Mouse (Mus musculus) midbrain, embryonic 14.5 days (tissue): ENCODE data around the gene Orc5. TPM values are rescaled to one million over a fixed set of nuclear protein-coding genes. Genes with fewer than 3 reads are reported as not detected.

ENCODE experiments used
- ATAC-seq: fragments of 200-750 bp; cut with Nextera tagmentation; 2 replicates; pipeline ENCODE4 v1.8.0; 2017; ENCODE audit warnings: moderate number of reproducible peaks, moderate library complexity; ENCODE audit not compliant: low FRiP score, low TSS enrichment
- DNase-seq: peaks from one replicate; pipeline ENCODE4 v3.0.0-alpha.2; 2015
- H3K27ac ChIP-seq: fragments of 300-500 bp; sonication (generic); replicated peaks from 2 replicates; pipeline ENCODE4 v1.5.1; 2014; ENCODE audit warnings: mild to moderate bottlenecking, low read depth, low read length, moderate library complexity
- H3K27me3 ChIP-seq: fragments of 300-500 bp; sonication (generic); 2 replicates; pipeline ENCODE4 v1.6.1; 2014; ENCODE audit warnings: low read length, control low read depth, mixed read lengths; ENCODE audit not compliant: control insufficient read depth, insufficient read depth
- H3K36me3 ChIP-seq: fragments of 300-500 bp; sonication (generic); 2 replicates; pipeline ENCODE4 v1.6.1; 2014; ENCODE audit warnings: low read length, control low read depth; ENCODE audit not compliant: control insufficient read depth, insufficient read depth
- H3K4me1 ChIP-seq: fragments of 300-500 bp; sonication (generic); 2 replicates; pipeline ENCODE4 v1.6.1; 2014; ENCODE audit warnings: mild to moderate bottlenecking, antibody characterized with exemption, low read length, control low read depth; ENCODE audit not compliant: control insufficient read depth, insufficient read depth
- H3K4me2 ChIP-seq: fragments of 300-500 bp; sonication (generic); 2 replicates; pipeline ENCODE4 v1.6.1; 2014; ENCODE audit warnings: mild to moderate bottlenecking, low read length, moderate library complexity
- H3K4me3 ChIP-seq: fragments of 300-500 bp; sonication (generic); replicated peaks from 2 replicates; pipeline ENCODE4 v1.5.1; 2014; ENCODE audit warnings: low read depth, low read length
- H3K9ac ChIP-seq: fragments of 300-500 bp; sonication (generic); replicated peaks from 2 replicates; pipeline ENCODE4 v1.6.1; 2014; ENCODE audit warnings: mild to moderate bottlenecking, low read length, moderate library complexity
- H3K9me3 ChIP-seq: fragments of 300-500 bp; sonication (generic); 2 replicates; pipeline ENCODE4 v1.6.1; 2016; ENCODE audit warnings: low read length, control low read depth, mixed read lengths; ENCODE audit not compliant: control insufficient read depth
- WGBS: fragments of 180-500 bp; shearing (Covaris S2); extraction: QIAGEN DNeasy Blood & Tissue Kit; methylation state at CpG from one replicate; pipeline ENCODE4 v1.1.7; 2014; 5-methylcytosine and 5-hydroxymethylcytosine counted together
- polyA plus RNA-seq: library from polyadenylated mRNA; unstranded; fragments of >200 nt; fragmentation: Nextera tagmentation; extraction: Ambion mirVana; gene quantifications from 2 replicates; pipeline ENCODE4 v1.2.1, GENCODE M21; 2014

Gene Orc5
- polyA plus RNA-seq, 1 experiment from 2014 or later: 41.6 TPM

DNA sequence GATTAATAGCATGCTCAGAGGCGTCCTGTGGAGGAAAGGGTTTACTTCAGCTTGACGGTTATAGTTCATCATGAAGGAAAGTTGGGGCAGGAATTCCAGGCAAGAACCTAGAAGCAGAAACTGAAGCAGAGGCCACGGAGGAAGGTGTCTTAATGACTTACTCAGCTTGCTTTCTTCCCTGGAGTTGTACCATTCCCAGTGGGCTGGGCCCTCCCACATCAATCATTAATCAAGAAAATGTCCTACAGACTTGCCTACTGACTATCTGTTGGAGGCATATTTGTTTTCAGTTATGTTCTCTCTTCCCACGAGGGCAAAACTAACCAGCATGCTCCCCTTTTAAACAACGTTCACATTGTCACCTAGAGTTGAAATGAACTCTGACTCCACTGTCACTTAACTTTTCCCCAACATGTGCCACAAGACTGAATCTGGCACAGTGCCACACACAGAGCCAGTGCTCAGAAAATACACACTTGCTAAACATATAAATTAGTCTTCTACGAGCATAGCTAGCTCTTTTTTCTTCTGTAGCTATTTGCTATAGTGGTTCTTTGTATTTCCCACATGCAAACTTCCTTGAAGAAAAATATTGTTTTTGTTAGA is 1.6 kb downstream of the Orc5 start:
- Histone ChIP-seq H3K36me3 (peaks cover 28% of the 10 kb centered on the region), H3K27me3 (no peaks in the 10 kb centered on the region), H3K9me3 (no peaks in the 10 kb centered on the region), H3K4me3 (no peak overlapping the region; the same call in 1 of the 2 replicates), H3K9ac (no peak overlapping the region), H3K4me2 (no peak overlapping the region; the same call in 1 of the 2 replicates), H3K27ac (no peak overlapping the region), H3K4me1 (peaks cover 4% of the 10 kb centered on the region; the same call in 1 of the 2 replicates)
- no peak for ATAC-seq
- 88% methylated on average over 6 of the region's 6 CpGs for WGBS
- no peak for DNase-seq

DNA sequence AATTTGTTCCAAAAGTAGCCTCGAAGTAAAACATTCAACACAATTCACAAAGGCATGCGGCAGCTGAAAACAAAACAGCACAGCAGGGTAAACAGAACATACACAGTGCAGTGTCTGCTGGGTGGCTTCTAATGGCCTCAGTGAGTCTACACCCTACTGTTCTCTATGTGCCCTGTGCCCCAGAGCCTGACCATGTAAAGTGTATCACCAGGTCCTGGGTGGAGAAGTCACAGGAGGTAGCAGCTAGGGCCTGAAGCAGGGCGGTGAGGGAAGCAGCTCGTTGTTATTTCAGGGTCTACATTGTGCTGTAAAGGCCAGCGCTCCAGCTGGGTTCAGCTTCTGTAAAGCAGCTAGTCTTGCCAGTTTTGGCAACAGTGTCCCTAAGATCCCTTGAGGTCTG is 3.7 kb downstream of the Orc5 start:
- H3K27ac ChIP-seq: no peak overlapping the region
- peaks cover 39% of the 10 kb centered on the region for H3K36me3 ChIP-seq
- H3K4me2 ChIP-seq: no peak overlapping the region
- ATAC-seq: no peak
- H3K9ac ChIP-seq: no peak overlapping the region
- no peak overlapping the region for H3K4me3 ChIP-seq
- H3K4me1 ChIP-seq: peaks cover 4% of the 10 kb centered on the region; the same call in 1 of the 2 replicates
- H3K27me3 ChIP-seq: no peaks in the 10 kb centered on the region
- no peaks in the 10 kb centered on the region for H3K9me3 ChIP-seq
- 96% methylated on average over 5 of the region's 5 CpGs for WGBS
- DNase-seq: no peak

GRCm38 (mm10) chr5:22545305-22545704 is 4.9 kb downstream of the Orc5 start:
- no peak overlapping the region for H3K4me3 ChIP-seq
- H3K4me1 ChIP-seq: peaks cover 4% of the 10 kb centered on the region; the same call in 1 of the 2 replicates
- DNase-seq (no peak), ATAC-seq (no peak)
- H3K4me2 ChIP-seq: no peak overlapping the region
- peaks cover 42% of the 10 kb centered on the region for H3K36me3 ChIP-seq
- H3K27me3 ChIP-seq: no peaks in the 10 kb centered on the region
- H3K9ac ChIP-seq: no peak overlapping the region
- no peak overlapping the region for H3K27ac ChIP-seq
- H3K9me3 ChIP-seq: no peaks in the 10 kb centered on the region

DNA sequence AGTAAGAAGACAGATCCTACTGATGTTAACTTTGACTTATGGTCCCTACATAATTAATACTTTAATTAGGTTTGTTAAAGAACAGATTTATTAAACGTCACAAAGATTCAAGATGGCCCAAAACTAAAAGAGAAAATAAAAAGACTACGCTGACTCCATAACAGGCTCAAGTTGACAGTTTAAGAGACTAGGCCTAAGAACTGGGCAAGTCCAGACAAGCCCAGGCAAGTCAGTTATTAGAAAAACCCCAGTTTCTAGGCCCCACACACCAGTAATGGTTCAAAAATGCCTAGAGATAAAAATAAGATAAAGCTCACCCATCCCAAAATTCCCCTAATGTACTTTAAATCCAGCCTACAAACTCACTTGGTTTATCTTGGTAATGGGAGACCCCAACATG is 7.6 kb downstream of the Orc5 start:
- no peaks in the 10 kb centered on the region for H3K27me3 ChIP-seq
- DNase-seq (no peak), ATAC-seq (no peak)
- H3K4me3 ChIP-seq: no peak overlapping the region
- H3K27ac ChIP-seq: no peak overlapping the region
- H3K9ac ChIP-seq: no peak overlapping the region
- H3K4me2 ChIP-seq: no peak overlapping the region
- H3K36me3 ChIP-seq: peaks cover 46% of the 10 kb centered on the region
- no peaks in the 10 kb centered on the region for H3K4me1 ChIP-seq
- no peaks in the 10 kb centered on the region for H3K9me3 ChIP-seq
- 99% methylated on average over 2 of the region's 2 CpGs for WGBS

DNA sequence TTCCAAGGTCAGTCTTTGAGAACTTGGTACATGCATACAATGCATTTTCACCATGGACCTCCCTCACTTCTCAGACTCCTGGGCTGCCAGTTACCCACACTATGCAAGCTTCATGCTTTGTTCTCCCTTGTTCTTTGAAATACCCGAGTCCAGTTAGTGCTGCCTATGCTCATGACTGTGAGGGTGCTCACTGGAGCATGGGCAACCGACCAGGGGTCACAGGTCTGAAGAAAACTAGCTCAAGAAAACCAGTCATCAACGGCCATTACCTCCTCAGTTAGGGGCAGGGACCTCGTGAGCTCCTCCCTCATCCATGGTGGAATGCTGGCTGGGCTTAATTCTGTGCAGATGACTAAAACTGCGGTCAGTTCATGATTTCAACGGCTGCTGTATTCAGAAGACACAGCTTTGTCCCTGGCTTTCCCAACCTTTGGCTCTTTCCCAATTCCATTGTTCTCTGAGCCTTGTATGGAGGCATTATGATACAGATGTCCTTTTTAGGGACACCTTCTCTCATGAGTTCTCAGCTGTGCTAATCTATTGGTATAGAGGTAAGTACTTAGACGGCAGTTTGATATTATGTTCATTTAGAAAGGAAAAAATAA is 11.1 kb downstream of the Orc5 start:
- Histone ChIP-seq H3K4me3 (no peak overlapping the region), H3K9me3 (no peaks in the 10 kb centered on the region), H3K4me1 (no peaks in the 10 kb centered on the region), H3K9ac (no peak overlapping the region), H3K36me3 (peaks cover 33% of the 10 kb centered on the region), H3K27ac (no peak overlapping the region), H3K4me2 (no peak overlapping the region), H3K27me3 (no peaks in the 10 kb centered on the region)
- WGBS: 79% methylated on average over 7 of the region's 7 CpGs
- no peak for ATAC-seq
- no peak for DNase-seq

DNA sequence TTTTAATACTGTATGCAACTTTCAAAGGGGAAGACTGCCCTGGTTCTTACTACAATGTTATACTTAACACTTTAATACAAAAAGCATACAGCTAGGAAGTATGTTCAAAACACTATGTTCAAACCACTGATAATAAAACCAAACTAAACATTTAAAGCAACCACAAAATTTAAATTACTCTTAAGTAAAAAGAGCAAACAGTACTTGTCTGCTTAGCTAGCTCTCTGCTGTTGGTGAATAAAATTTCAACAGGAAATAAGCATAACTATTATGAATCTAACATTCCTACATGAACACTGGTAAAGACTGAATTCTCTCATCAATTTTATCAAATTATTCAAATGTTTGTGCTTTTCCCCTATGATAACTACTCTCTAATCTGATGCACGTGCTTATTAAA is 13.5 kb downstream of the Orc5 start:
- H3K27me3 ChIP-seq: no peaks in the 10 kb centered on the region
- H3K9ac ChIP-seq: no peak overlapping the region
- H3K4me2 ChIP-seq: no peak overlapping the region
- DNase-seq: no peak
- no peak for ATAC-seq
- no peak overlapping the region for H3K27ac ChIP-seq
- no peaks in the 10 kb centered on the region for H3K9me3 ChIP-seq
- H3K4me1 ChIP-seq: no peaks in the 10 kb centered on the region
- 91% methylated on average over 1 of the region's 1 CpGs for WGBS
- H3K4me3 ChIP-seq: no peak overlapping the region
- peaks cover 22% of the 10 kb centered on the region for H3K36me3 ChIP-seq

DNA sequence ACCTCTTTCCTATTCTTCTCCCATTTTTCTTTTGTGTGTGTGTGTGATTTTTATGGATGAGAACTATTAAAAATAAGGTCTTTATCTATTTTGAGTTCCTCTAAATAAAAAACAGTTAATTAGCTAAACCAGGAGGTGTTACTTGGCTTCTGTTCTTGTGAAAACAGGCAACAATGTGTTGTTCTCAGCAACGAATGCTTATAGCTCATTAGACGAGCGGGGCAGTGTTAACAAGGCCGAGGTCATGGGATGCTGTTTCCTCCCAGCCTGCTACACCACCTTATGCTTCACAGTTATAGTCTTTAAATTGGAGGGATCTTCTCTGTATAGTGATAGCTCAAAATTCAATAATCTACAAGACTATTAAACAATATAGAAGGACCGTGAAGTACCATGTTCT is 17.7 kb downstream of the Orc5 start:
- DNase-seq (no peak), ATAC-seq (no peak)
- H3K27me3 ChIP-seq: no peaks in the 10 kb centered on the region
- H3K4me3 ChIP-seq: no peak overlapping the region
- H3K4me2 ChIP-seq: no peak overlapping the region
- H3K4me1 ChIP-seq: no peaks in the 10 kb centered on the region
- H3K9me3 ChIP-seq: no peaks in the 10 kb centered on the region
- 91% methylated on average over 5 of the region's 5 CpGs for WGBS
- H3K27ac ChIP-seq: no peak overlapping the region
- H3K36me3 ChIP-seq: peaks cover 36% of the 10 kb centered on the region
- no peak overlapping the region for H3K9ac ChIP-seq

DNA sequence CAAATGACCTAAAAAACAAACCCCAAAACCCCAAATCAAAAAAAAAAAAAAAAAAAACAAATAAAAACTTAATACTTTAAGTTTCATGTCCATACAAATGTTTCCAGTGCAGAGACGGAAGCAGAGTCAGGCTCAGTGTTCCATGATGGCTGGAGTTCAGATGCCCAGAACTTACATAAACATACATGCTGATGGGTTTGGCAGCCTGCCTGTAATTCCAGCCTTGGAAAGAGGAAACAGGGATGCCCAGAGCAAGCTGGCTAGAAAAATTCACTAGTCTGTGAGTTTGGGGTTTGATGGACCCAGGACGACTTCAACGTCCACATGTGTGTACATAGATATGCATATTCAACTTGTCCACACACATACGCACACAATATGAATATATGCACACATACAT is 27.6 kb downstream of the Orc5 start:
- Histone ChIP-seq H3K27me3 (no peaks in the 10 kb centered on the region), H3K27ac (no peak overlapping the region), H3K4me3 (no peak overlapping the region), H3K4me2 (no peak overlapping the region), H3K36me3 (peaks cover 54% of the 10 kb centered on the region), H3K9me3 (no peaks in the 10 kb centered on the region), H3K4me1 (no peaks in the 10 kb centered on the region), H3K9ac (no peak overlapping the region)
- DNase-seq (no peak), ATAC-seq (no peak)
- WGBS: 92% methylated on average over 4 of the region's 4 CpGs

DNA sequence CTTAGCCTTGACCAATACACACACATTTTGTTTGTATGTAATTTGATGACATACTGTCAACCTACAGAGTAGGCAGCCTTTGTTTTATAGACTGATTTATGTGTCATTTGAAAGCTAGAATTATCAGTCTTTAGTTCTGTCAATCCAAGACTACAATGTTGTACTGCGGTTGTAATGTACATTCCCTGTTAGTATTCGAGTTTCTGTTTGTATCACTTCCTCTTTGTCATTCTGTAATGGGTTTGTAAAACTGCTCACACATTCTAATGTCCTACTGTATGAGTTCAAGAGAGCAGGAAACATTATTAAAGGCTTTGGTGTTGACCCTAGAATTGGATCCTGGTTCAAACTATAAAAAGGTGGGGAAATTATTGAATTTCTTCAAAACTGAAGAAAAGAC is 30.5 kb downstream of the Orc5 start:
- Histone ChIP-seq H3K36me3 (peaks cover 45% of the 10 kb centered on the region), H3K4me1 (no peaks in the 10 kb centered on the region), H3K27ac (no peak overlapping the region), H3K9me3 (no peaks in the 10 kb centered on the region), H3K4me2 (no peak overlapping the region), H3K27me3 (no peaks in the 10 kb centered on the region), H3K4me3 (no peak overlapping the region), H3K9ac (no peak overlapping the region)
- 96% methylated on average over 2 of the region's 2 CpGs for WGBS
- DNase-seq (no peak), ATAC-seq (no peak)
